Mouse (Mus musculus) thymus, postnatal 0 days (tissue): ENCODE measurements around the gene Pde4b. TPM values are rescaled to one million over a fixed set of nuclear protein-coding genes. Genes with fewer than 3 reads are reported as not detected.
A peak's percentile ranks its signal among the peaks of the same experiment; 100 is the strongest.

Experiments
- DNase-seq: peaks from one replicate; pipeline ENCODE4 v3.0.0-alpha.2; 2015; ENCODE audit warnings: low spot score
- polyA plus RNA-seq: library from polyadenylated mRNA; unstranded; fragments of >200 nt; fragmentation: Nextera tagmentation; extraction: Ambion mirVana; gene quantifications from 2 replicates; pipeline ENCODE4 v1.2.1, GENCODE M21; 2015

Gene Pde4b
- polyA plus RNA-seq, 1 experiment from 2014 or later: 24.5 TPM

- no peak for DNase-seq
Measured at GRCm38 (mm10) chr4:102594506-102594905, 507.2 kb downstream of the Pde4b start.

DNA sequence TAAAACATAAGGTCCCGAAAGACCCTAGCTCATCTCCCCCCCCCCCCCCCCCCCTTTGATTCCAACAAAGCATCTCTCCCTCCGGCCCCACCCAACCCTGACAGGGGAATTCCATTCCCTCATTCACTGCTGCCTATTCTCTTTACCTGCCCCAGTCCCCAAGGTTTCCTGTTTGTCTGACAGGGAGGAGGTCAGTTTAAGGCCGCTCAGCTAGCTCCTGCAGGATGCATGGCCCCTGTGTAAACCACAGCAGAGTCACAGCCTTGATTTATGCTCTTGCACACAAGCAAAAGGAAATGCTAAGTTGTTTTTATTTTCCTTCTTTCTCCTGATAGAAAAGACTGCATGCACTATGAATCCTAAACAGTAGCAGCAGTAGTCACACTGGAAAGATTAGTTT, 516.6 kb downstream of the Pde4b start:
- no peak for DNase-seq

GRCm38 (mm10) chr4:102605231-102605630, 517.9 kb downstream of the Pde4b start:
- DNase-seq: no peak

- no peak for DNase-seq
Measured at GRCm38 (mm10) chr4:102605722-102606341, 518.5 kb downstream of the Pde4b start.

DNA sequence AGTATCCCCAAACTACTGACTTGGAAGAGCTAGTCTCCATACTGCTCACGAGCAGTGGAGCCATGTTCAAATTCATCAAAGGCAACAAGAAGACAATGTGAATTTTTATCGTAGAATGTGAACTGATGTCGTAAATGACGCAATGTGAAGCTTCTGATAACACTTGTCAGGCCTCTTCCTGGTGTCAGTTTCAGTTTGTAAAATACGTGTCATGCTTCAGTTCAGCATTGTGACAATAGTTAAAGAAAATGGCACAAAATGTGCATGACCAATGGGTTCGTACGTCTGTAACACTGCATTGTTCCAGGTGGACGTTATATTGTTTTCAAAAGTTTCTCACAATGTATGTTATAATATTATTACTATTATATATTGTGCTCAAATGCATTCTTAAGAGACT, 519.5 kb downstream of the Pde4b start:
- no peak for DNase-seq

DNA sequence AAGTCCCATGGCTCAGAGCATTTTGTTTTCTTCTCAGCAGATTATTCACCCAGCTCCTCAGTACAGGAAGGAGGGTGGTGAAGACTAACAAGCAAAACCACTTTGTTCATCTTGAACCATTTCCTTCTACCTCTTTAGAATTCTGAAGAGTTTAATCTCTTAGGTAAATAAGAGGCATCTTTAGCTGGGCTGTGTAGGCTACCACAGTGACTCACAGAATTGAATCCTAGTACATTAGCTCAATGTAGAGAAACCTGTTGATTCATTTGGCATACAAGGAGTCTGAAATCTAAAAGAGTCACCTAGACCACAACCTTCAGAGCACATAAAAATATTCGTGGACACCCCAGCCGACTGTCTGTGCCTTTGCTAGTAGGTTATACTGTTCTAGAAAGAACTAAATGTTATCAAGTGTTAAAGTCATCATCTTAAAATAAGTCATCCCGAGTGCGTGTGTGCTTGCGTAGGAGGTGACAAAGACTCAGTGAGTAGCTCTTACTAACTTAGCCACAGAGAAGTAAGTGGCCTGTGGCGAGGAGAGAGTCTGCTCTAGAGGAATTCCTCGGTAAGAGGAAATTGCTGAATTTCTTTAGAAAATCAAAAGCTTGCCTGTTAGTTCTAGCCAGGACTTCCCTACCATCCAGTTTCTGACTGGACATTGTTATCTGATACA, 520.5 kb downstream of the Pde4b start:
- DNase-seq: no peak

- DNase-seq: no peak
Measured at GRCm38 (mm10) chr4:102612596-102612995, 525.3 kb downstream of the Pde4b start.

- no peak for DNase-seq
Measured at GRCm38 (mm10) chr4:102617774-102618173, 530.4 kb downstream of the Pde4b start.

- DNase-seq: no peak
Measured at GRCm38 (mm10) chr4:102618609-102619008, 531.3 kb downstream of the Pde4b start.

DNA sequence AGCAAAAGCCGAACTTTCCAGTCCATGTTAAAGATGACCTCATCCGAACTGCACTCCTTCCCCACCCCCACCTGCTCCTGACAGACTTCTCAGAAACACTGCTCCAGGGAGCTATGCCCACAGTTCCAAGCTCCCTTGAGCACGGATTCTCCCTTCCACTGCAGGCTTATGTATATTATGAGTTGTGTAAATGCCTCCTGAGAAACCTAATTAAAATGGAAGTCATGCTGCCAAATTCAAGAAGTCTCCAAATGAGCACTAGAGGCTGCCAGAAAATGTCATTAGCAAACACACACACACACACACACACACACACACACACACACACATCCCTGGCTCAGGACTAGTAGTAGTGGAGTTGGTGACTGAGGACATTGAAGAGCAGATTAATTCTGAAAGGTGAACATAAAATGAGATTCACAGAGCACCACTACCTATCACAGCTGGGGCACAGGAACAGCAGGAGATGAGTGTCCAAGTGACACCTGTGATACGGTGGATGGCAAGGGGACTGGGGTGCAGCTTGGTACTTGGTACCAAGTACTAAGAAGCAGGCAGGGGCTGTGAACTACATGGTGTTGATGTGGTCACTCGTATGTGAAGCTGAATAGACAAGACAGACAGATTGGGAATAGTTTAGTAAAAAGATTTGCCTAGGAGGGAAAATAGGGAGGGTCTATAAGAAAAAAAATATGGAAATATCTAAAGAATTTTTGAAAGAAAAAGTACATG, 533.0 kb downstream of the Pde4b start:
- no peak for DNase-seq

- DNase-seq: no peak
Measured at GRCm38 (mm10) chr4:102621120-102621519, 533.8 kb downstream of the Pde4b start.

DNA sequence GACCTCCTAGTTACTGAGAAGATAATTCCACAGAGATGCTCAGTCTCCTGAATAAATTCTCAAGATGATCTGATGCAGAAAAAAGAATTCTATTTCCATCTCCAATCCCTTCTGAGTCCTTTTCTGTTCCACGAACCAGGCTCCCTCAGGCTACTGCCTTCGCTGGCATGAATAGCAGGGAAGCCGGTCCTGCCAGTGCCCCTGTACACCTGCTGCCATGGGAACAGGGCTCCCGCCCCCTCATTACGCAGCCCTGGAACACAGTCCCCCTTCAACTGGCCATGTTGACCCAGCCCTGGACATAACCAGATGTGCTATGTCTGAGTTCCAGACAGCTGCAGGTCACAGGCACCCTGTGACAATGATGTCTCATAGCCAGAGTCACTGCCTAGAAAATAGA, 535.6 kb downstream of the Pde4b start:
- DNase-seq: no peak

GRCm38 (mm10) chr4:102623789-102624611, 536.7 kb downstream of the Pde4b start:
- DNase-seq: no peak

DNA sequence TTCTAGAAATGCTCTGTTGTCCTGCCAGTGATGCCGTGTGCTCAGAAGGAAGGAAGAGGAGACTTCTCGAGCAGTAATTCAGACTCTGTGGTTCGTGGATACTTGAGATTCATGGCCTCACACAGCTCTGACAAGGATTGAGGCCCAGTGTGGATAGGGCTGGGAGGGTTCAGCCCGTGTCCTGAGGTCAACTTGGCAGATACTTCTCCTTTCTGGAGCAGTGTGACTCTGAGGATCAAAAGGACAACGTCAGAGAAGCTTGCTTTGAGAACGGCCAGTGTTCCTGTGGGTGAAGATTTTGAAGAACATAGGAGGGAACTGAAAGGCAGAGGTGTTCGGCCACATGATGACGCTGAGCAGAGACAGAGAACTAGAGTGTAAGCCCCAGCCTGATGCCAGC, 537.6 kb downstream of the Pde4b start:
- no peak for DNase-seq

- no peak for DNase-seq
Measured at GRCm38 (mm10) chr4:102627799-102628198, 540.5 kb downstream of the Pde4b start.

DNA sequence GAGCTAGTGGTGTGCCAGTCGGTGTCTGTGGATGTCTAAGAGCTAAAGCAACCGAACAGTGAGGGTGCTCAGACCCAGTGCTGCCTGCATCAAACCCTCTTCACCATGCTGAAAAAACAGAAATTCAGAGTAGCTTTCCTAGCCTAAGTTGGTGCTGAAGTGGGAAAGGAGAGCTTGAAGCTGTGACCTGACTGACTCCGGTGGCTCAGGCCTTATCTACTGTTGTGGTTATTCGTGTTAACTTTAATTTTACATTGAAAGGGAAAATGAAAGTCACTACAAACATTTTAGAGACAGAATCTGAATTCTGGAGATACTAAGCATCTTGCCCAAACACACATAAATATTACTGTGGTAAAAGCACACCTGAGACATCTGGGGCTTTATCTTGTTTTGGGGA, 542.3 kb downstream of the Pde4b start:
- DNase-seq: no peak

DNA sequence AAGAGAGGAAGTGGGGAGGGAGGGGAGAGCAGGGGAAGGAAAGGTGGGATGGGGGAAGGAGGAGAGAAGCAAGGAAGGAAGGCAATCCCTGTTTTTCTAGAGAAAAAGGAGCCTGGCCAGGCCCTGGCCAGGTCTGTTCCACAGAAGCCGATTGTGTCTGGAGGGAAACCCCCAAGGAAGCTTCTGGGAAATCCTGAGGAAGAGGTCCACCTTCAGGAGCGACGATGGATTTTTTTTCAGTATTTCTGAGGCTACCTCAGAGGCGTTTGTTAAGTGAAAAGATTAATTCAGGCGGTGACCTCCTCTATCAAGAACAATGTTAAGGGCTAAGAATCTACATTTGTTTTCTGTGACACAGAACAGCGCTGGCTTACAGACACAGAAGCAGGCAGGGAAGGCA, 542.9 kb downstream of the Pde4b start:
- no peak for DNase-seq

DNA sequence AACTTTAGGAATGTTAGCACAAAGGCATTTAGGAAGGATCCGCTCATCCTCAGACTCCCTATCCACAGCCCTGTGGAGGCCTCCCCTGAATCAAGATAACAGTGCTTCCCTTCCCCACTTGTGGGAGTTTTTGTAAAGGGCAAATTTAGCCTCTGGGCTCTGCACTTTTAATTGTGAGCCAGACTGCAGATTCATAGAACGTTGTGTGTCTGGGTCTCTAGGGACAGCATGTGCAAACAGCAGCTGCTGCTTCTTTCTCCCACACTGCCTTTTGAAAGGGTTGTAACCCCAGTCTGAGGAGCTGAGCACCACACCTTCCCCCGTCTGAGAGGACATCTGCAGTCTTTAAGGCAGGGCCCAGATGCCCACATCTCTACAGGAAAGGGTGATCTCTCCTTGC, 544.3 kb downstream of the Pde4b start:
- no peak for DNase-seq

DNA sequence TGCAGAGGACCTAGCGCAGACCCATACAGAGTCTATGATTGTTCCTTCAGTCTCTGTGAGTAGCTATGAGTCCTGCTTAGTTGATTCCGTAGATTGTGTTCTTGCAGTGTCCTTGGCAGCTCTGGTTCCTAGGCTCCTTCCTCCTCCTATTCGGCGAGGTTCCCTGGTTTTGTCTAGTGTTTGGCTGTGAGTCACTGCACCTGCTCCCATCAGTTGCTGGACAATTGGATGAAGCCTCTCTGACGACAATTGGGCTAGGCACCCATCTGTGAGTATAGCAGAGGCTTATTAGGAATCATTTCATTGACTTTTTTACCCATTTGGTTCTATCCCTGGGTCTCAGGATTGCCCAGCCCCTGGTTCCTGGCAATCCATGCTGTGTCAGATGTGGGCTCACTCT, 545.9 kb downstream of the Pde4b start:
- no peak for DNase-seq

DNA sequence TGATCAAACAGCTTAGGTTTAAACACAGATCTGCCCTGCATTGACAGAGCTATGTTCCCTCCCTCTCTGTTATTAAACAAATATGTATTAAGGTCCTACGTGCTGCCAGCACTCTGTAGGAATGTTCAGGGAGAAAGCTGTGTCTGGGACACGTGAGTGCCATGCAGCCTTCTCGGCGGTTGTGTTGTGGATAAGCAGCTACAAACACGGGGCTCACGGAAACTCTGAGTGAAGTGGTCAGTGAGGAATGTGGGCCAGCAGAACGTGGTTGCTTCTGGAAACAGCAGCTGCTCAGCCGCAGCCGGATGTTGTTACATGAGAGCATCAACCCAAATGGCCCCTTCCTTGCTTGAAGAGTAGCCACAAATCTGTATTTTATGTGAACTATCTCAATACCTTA, 547.9 kb downstream of the Pde4b start:
- DNase-seq: peak; percentile 82

DNA sequence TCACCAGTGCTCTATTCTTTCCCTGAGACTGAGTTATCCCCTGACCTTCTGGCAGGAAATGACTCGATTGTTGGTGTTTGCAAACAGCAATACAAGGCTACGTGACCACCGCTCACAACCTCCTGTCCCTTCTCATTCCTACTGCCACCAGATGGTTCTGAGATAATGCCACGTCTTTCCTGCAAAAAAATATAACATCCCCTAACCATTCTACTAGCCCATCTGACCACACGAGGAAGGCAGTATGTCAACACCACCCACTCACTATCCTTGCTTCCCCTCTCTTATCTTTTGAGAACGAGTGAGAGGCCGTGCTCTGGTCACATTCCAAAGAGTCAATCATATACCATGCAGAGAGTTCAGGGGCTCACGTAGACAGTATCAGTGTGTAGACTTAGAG, 548.6 kb downstream of the Pde4b start:
- no peak for DNase-seq
